18 mouse cellular contexts compared by ENCODE assay signal in the genomic region with DNA sequence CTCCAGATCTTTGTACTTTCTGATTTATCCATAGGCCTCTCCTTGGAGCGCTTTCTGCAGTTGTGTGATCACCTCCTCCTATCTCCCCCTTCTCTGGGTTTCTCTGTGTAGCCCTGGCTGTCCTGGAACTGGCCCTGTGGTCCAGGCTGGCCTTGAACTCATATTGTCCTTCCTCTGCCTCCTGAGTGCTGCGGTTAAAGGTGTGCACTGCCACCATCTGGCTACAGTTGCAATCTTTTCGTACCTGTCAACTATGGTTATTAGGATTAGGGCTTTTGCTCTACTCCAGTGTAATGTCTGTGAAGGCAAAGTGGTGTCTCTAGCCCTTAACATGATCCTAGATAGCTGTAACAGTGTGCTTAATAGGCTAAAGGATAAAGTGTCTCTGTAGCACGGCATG. TPM values are rescaled to one million over a fixed set of nuclear protein-coding genes. Genes with fewer than 3 reads are reported as not detected.
DNase-seq lines count a peak whose midpoint lies in the region; ATAC-seq and TF ChIP-seq lines count a peak whose summit lies in the region.
"Had no signal": no experiment of that assay in that cellular context is flagged by ENCODE, and none has a peak within 500 bp of the region (broad histone marks: within the 10 kb centered on the region; RNA-seq: fewer than 3 reads in every experiment).

No protein-coding gene starts in this region.

- no peaks in the 10 kb centered on the region for H3K9me3 ChIP-seq in heart, postnatal 0 days (replicated peaks; ENCODE audit: control insufficient read depth, low read length)
- H3K9me3 ChIP-seq in liver, embryonic 12.5 days (replicated peaks): no peaks in the 10 kb centered on the region
- no peaks in the 10 kb centered on the region for H3K9me3 ChIP-seq in liver, embryonic 11.5 days (ENCODE audit: control insufficient read depth, low read length)
- no peaks in the 10 kb centered on the region for H3K9me3 ChIP-seq in stomach, postnatal 0 days (ENCODE audit: control insufficient read depth, low read length)
- H3K9me3 ChIP-seq: embryonic facial prominence, embryonic 15.5 days; heart, embryonic 12.5 days; midbrain, embryonic 12.5 days had no signal

- 89% methylated on average over 4 of the region's 4 CpGs for WGBS in heart, postnatal 0 days
- WGBS in liver, embryonic 12.5 days (ENCODE audit: insufficient replicate concordance): 71% methylated on average over 4 of the region's 4 CpGs
- 80% methylated on average over 4 of the region's 4 CpGs for WGBS in liver, embryonic 11.5 days
- 89% methylated on average over 4 of the region's 4 CpGs for WGBS in stomach, postnatal 0 days

- no peak overlapping the region for H3K27ac ChIP-seq in heart, postnatal 0 days (ENCODE audit: low read depth)
- peak overlapping the region; percentile 25; the same call in 1 of the 2 replicates for H3K27ac ChIP-seq in liver, embryonic 12.5 days
- no peak overlapping the region for H3K27ac ChIP-seq in liver, embryonic 11.5 days (ENCODE audit: low read depth, low read length)
- H3K27ac ChIP-seq in stomach, postnatal 0 days (replicated peaks): no peak overlapping the region
- H3K27ac ChIP-seq: embryonic facial prominence, embryonic 15.5 days; left cerebral cortex, adult 2 months; midbrain, embryonic 12.5 days had no signal

- no peak overlapping the region for H3K9ac ChIP-seq in heart, postnatal 0 days (replicated peaks; ENCODE audit: low read depth, low read length)
- no peak overlapping the region for H3K9ac ChIP-seq in liver, embryonic 12.5 days
- H3K9ac ChIP-seq in liver, embryonic 11.5 days (ENCODE audit: low read depth, low read length): no peak overlapping the region
- no peak overlapping the region for H3K9ac ChIP-seq in stomach, postnatal 0 days (ENCODE audit: low read length)
- H3K9ac ChIP-seq: embryonic facial prominence, embryonic 15.5 days; heart, embryonic 12.5 days; midbrain, embryonic 12.5 days had no signal

- peaks cover 37% of the 10 kb centered on the region for H3K36me3 ChIP-seq in heart, postnatal 0 days (replicated peaks; ENCODE audit: control insufficient read depth, insufficient read depth, low read length)
- H3K36me3 ChIP-seq in liver, embryonic 12.5 days: peaks cover 69% of the 10 kb centered on the region
- peaks cover 5% of the 10 kb centered on the region; the same call in 1 of the 2 replicates for H3K36me3 ChIP-seq in liver, embryonic 11.5 days (ENCODE audit: control insufficient read depth, insufficient read depth, low read length)
- H3K36me3 ChIP-seq in stomach, postnatal 0 days (ENCODE audit: control insufficient read depth, insufficient read depth, low read length): peaks cover 7% of the 10 kb centered on the region; the same call in 1 of the 2 replicates

- H3K4me1 ChIP-seq in heart, postnatal 0 days (ENCODE audit: control insufficient read depth, insufficient read depth): peaks cover 6% of the 10 kb centered on the region
- H3K4me1 ChIP-seq in liver, embryonic 12.5 days: peaks cover 36% of the 10 kb centered on the region
- H3K4me1 ChIP-seq in liver, embryonic 11.5 days (replicated peaks; ENCODE audit: control insufficient read depth, insufficient read depth, low read length): peaks cover 7% of the 10 kb centered on the region
- H3K4me1 ChIP-seq in stomach, postnatal 0 days (replicated peaks; ENCODE audit: control insufficient read depth, insufficient read depth): no peaks in the 10 kb centered on the region

- no peak overlapping the region for H3K4me2 ChIP-seq in heart, postnatal 0 days (ENCODE audit: low read depth, low read length)
- H3K4me2 ChIP-seq in liver, embryonic 12.5 days: no peak overlapping the region
- no peak overlapping the region for H3K4me2 ChIP-seq in liver, embryonic 11.5 days
- no peak overlapping the region for H3K4me2 ChIP-seq in stomach, postnatal 0 days (replicated peaks; ENCODE audit: low read depth)
- H3K4me2 ChIP-seq: embryonic facial prominence, embryonic 15.5 days; heart, embryonic 12.5 days; midbrain, embryonic 12.5 days had no signal

- DNase-seq in heart, postnatal 0 days (ENCODE audit: low spot score): no peak
- DNase-seq in heart, adult 9 months (ENCODE audit: low spot score in 2 of 2): no peak
- no peak for DNase-seq in liver, embryonic 11.5 days (ENCODE audit: low spot score)
- DNase-seq in ES-CJ7 (ENCODE audit: low read depth, low spot score): peak; percentile 41
- no peak for DNase-seq in stomach, postnatal 0 days (ENCODE audit: low spot score)
- no peak for DNase-seq in right cerebral cortex, postnatal 36 days (ENCODE audit: low spot score in 2 of 2)
- DNase-seq: embryo, embryonic 11 days; gastrocnemius, postnatal 36 days; heart, postnatal 4 days; lung, adult 18-20 months; lung, postnatal 4 days; thymus, adult 2 months had no signal

- no peak for ATAC-seq in heart, postnatal 0 days (ENCODE audit: insufficient read depth, low read depth)
- no peak for ATAC-seq in liver, embryonic 12.5 days
- no peak for ATAC-seq in liver, embryonic 11.5 days (replicated peaks; ENCODE audit: low FRiP score)
- no peak for ATAC-seq in stomach, postnatal 0 days (ENCODE audit: low FRiP score, low TSS enrichment)
- ATAC-seq: inflammation-experienced regulatory T-cells, adult 6 months had no signal

- no peaks in the 10 kb centered on the region for H3K27me3 ChIP-seq in heart, postnatal 0 days (ENCODE audit: control insufficient read depth, insufficient read depth, low read length)
- no peaks in the 10 kb centered on the region for H3K27me3 ChIP-seq in liver, embryonic 12.5 days (replicated peaks)
- H3K27me3 ChIP-seq in liver, embryonic 11.5 days (replicated peaks; ENCODE audit: control insufficient read depth, insufficient read depth, low read length): no peaks in the 10 kb centered on the region
- H3K27me3 ChIP-seq in stomach, postnatal 0 days (ENCODE audit: control insufficient read depth, insufficient read depth, low read length): no peaks in the 10 kb centered on the region
- H3K27me3 ChIP-seq: embryonic facial prominence, embryonic 15.5 days; heart, embryonic 12.5 days; midbrain, embryonic 12.5 days had no signal

- peak; percentile 22; the same call in 1 of the 2 replicates for TF ChIP-seq CTCF in heart, postnatal 0 days (IDR thresholded peaks at IDR 0.05; ENCODE audit: low read depth)
- peak; percentile 57 for TF ChIP-seq CTCF in stomach, postnatal 0 days (IDR thresholded peaks at IDR 0.05; ENCODE audit: low read depth)

- H3K4me3 ChIP-seq in heart, postnatal 0 days (ENCODE audit: low read depth, low read length): no peak overlapping the region
- no peak overlapping the region for H3K4me3 ChIP-seq in liver, embryonic 12.5 days
- no peak overlapping the region for H3K4me3 ChIP-seq in liver, embryonic 11.5 days (ENCODE audit: low read depth, low read length)
- H3K4me3 ChIP-seq in stomach, postnatal 0 days (ENCODE audit: low read depth, low read length): no peak overlapping the region
- H3K4me3 ChIP-seq: embryonic facial prominence, embryonic 15.5 days; heart, embryonic 12.5 days; left cerebral cortex, adult 2 months; midbrain, embryonic 12.5 days had no signal

- TF ChIP-seq EP300 in heart, postnatal 0 days (IDR thresholded peaks at IDR 0.05; ENCODE audit: low read depth): no peak
- no peak for TF ChIP-seq EP300 in stomach, postnatal 0 days (optimal IDR thresholded peaks at IDR 0.05)

RNA-seq across cellular contexts. Expression of a gene that starts 5.0 kb away (rescaled TPM):
- 68.1 and 113 TPM in 2 replicates for total RNA-seq in heart, postnatal 0 days (2014; rRNA removed; ENCODE audit: low replicate concordance)
- 86.6 and 96.7 TPM in 2 replicates for polyA plus RNA-seq in heart, postnatal 0 days (2015; fragmentation: Nextera tagmentation; extraction: Ambion mirVana)
- 70.7 and 74.2 TPM in 2 replicates for polyA plus RNA-seq in liver, embryonic 12.5 days (2016; fragmentation: Nextera tagmentation; extraction: Ambion mirVana)
- 104 and 116 TPM in 2 replicates for polyA plus RNA-seq in liver, embryonic 11.5 days (2014; fragmentation: Nextera tagmentation; extraction: Ambion mirVana)
- polyA plus RNA-seq in stomach, postnatal 0 days (2015; fragmentation: Nextera tagmentation; extraction: Ambion mirVana): 77.2 and 81.8 TPM in 2 replicates

RNA-seq across cellular contexts. Expression of a gene that starts 28.1 kb away (rescaled TPM):
- total RNA-seq in heart, postnatal 0 days (2014; rRNA removed; ENCODE audit: low replicate concordance): 60.3 and 82.4 TPM in 2 replicates
- 26.4 and 30.7 TPM in 2 replicates for polyA plus RNA-seq in heart, postnatal 0 days (2015; fragmentation: Nextera tagmentation; extraction: Ambion mirVana)
- 102 and 103 TPM in 2 replicates for polyA plus RNA-seq in liver, embryonic 12.5 days (2016; fragmentation: Nextera tagmentation; extraction: Ambion mirVana)
- 144 and 156 TPM in 2 replicates for polyA plus RNA-seq in liver, embryonic 11.5 days (2014; fragmentation: Nextera tagmentation; extraction: Ambion mirVana)
- polyA plus RNA-seq in stomach, postnatal 0 days (2015; fragmentation: Nextera tagmentation; extraction: Ambion mirVana): 49.4 and 52.5 TPM in 2 replicates

RNA-seq across cellular contexts. Expression of a gene that starts 36.6 kb away (rescaled TPM):
- total RNA-seq in heart, postnatal 0 days (2014; rRNA removed; ENCODE audit: low replicate concordance): 8.4 and 17.1 TPM in 2 replicates
- polyA plus RNA-seq in heart, postnatal 0 days (2015; fragmentation: Nextera tagmentation; extraction: Ambion mirVana): 44.7 and 46.0 TPM in 2 replicates
- polyA plus RNA-seq in liver, embryonic 12.5 days (2016; fragmentation: Nextera tagmentation; extraction: Ambion mirVana): 94.4 and 99.5 TPM in 2 replicates
- 112 and 129 TPM in 2 replicates for polyA plus RNA-seq in liver, embryonic 11.5 days (2014; fragmentation: Nextera tagmentation; extraction: Ambion mirVana)
- polyA plus RNA-seq in stomach, postnatal 0 days (2015; fragmentation: Nextera tagmentation; extraction: Ambion mirVana): 70.7 and 74.7 TPM in 2 replicates
